Mouse (Mus musculus) olfactory bulb, adult 2 months (tissue): ENCODE results near the gene Dpep3. TPM values are rescaled to one million over a fixed set of nuclear protein-coding genes. Genes with fewer than 3 reads are reported as not detected.

Experiments used
- H3K27ac ChIP-seq: fragments of 200-500 bp; 2 replicates; pipeline ENCODE4 v1.5.1; 2012; ENCODE audit warnings: low read depth, low read length; ENCODE audit not compliant: insufficient read depth
- H3K4me1 ChIP-seq: fragments of 200-500 bp; 2 replicates; pipeline ENCODE4 v1.6.1; 2012; ENCODE audit warnings: low read length; ENCODE audit not compliant: control insufficient read depth, insufficient read depth
- H3K4me3 ChIP-seq: fragments of 200-500 bp; 2 replicates; pipeline ENCODE4 v1.5.1; 2012; ENCODE audit warnings: mild to moderate bottlenecking, low read depth, low read length, moderate library complexity; ENCODE audit not compliant: insufficient read depth
- CTCF ChIP-seq: fragments of 200-500 bp; IDR thresholded peaks from 2 replicates; pipeline ENCODE4 v1.5.1; 2012; ENCODE audit warnings: low read depth, mild to moderate bottlenecking, low read length, moderate library complexity; ENCODE audit not compliant: insufficient read depth
- POLR2A ChIP-seq: fragments of 200-500 bp; IDR thresholded peaks from 2 replicates; pipeline ENCODE4 v1.6.1; 2012; ENCODE audit warnings: mild to moderate bottlenecking, low read depth, low read length, moderate library complexity; ENCODE audit not compliant: insufficient read depth
- WGBS: fragments of 180-500 bp; shearing (Covaris S2); methylation state at CpG from one replicate; pipeline ENCODE4 v1.1.7; 2018; 5-methylcytosine and 5-hydroxymethylcytosine counted together
- polyA plus RNA-seq: library from polyadenylated mRNA; stranded (reverse); fragments of >200 nt; gene quantifications from 2 replicates; pipeline ENCODE4 v1.2.4, GENCODE M21; 2012; ENCODE audit warnings: low replicate concordance; ENCODE audit not compliant: missing spikeins, insufficient read depth, insufficient read length

Gene Dpep3
- polyA plus RNA-seq, 1 experiment, result not detected

DNA sequence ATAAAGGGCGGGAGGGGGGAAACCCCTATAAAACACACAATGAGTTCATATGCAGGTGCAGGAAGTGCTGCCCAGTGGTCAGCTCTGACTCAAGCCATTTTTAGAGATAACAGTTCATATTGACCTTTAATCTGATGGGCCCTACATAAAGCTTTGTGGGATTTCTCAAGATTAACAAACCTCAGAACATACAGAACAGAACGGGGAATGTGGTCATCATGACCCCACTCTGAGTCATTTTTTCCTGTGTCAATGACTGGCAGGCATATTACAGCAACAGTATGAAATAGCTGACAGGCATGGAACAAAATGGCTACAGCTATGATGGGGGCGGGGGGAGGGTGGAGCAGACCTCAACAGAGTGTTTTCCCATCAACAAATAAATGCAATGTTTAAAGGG is 27.9 kb upstream of the Dpep3 start:
- Histone ChIP-seq H3K4me1 (peaks cover 12% of the 10 kb centered on the region), H3K27ac (no peak overlapping the region), H3K4me3 (no peak overlapping the region)
- TF ChIP-seq CTCF, result no peak
- no peak for TF ChIP-seq POLR2A
- 76% methylated on average over 3 of the region's 3 CpGs for WGBS

DNA sequence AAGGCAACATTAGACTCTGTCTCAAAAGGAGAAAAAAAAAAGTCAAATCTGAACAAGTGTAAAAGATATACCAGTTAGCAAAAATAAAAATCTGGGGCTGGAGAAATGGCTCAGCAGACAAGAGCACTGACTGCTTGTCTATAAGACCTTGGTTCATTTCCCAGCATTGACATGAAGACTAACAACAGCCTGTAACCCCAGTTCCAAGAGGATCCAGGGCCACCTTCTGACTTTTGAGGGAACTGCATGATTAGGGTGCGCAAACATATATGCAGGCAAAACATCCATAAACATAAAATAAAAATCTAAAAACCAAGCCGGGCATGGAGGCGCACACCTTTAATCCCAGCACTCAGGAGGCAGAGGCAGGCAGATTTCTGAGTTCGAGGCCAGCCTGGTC is 27.2 kb upstream of the Dpep3 start:
- WGBS, result 96% methylated on average over 4 of the region's 4 CpGs
- no peak for TF ChIP-seq CTCF
- TF ChIP-seq POLR2A, result no peak
- H3K4me1 ChIP-seq, result peaks cover 12% of the 10 kb centered on the region

DNA sequence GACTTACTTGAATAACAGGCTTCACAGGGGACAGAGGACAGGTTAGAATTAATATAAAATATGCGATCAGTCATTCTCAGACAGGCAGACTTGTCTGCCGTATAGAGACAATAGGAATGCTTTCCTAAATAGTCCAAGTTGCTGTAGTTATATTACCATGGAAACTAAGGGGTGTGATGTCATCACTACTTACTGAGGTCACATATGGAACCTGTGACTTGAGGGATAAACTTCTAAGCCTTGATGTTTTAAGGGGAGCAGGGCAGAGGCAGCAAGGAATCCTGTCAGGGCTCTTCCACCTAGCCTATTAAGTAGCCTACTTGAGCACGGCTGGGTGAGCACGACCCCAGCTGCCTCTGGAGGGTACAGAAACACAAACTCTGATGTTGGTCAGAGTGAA is 26.6 kb upstream of the Dpep3 start, which contains the start of gene Dpep2nb:
Gene Dpep2nb, minus strand, starts transcription at position 101 of the 400 bp plus-strand sequence.
- H3K4me1 ChIP-seq, result peaks cover 12% of the 10 kb centered on the region
- TF ChIP-seq POLR2A (no peak), CTCF (no peak)
- no peak within 1 kb of the TSS for H3K27ac ChIP-seq
- H3K4me3 ChIP-seq, result no peak within 1 kb of the TSS
- WGBS, result 73% methylated on average over 4 of the region's 4 CpGs

More for the DNA sequence above, 27.2 kb upstream of the Dpep3 start:
- no peak overlapping the region for H3K27ac ChIP-seq
- H3K4me3 ChIP-seq, result no peak overlapping the region

DNA sequence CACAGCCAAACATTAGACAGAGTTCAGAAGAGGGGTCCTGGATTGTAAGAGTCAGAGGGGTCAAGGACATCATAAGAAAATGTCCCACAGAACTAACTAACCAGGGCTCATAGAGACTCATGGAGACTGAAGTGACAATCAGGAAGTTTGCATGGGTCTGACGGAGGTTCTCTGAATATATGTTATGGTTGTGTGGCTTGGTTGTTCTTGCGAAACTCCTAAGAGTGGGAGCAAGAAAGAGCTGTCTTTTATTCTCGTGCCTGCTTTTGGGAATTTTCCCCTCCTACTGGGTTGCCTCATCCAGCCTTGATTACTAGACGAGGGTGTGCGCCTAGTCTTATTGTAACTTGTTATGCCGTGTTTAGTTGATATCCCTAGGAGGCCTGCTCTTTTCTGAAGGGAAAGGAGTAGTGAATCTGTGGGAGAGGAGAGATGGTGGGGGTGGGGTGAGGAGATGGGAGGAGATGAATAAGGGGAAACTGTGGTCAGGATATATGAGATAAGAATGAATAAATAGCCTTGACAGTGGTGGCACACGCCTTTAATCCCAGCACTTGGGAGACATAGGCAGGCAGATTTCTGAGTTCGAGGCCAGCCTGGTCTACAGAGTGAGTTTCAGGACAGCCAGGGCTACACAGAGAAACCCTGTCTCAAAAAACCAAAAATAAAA is 25.4 kb upstream of the Dpep3 start:
- Histone ChIP-seq H3K4me3 (no peak overlapping the region), H3K27ac (no peak overlapping the region), H3K4me1 (peaks cover 1% of the 10 kb centered on the region)
- TF ChIP-seq POLR2A (no peak), CTCF (no peak)
- 64% methylated on average over 8 of the region's 8 CpGs for WGBS

DNA sequence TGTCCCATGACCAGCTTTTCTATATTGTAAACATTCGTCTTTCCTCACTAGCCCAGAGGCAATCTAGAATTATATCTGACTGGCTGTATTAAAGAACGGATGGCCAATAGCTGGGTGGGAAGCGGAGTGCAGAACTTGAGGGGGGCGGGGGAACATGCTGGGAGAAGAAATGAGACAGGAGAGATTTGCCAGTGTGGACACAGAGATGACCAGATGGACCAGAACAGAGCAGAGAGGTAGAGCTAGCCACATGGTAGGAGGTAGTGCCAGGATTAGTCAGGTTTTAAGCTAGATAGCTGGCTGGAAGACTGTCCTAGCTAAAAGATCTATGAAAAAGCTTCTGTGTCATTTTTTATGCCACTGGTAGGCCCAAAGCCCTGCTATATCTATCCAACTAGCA is 22.7 kb upstream of the Dpep3 start:
- Histone ChIP-seq H3K4me1 (no peaks in the 10 kb centered on the region), H3K4me3 (no peak overlapping the region), H3K27ac (no peak overlapping the region)
- TF ChIP-seq POLR2A (no peak), CTCF (no peak)
- 81% methylated on average over 4 of the region's 4 CpGs for WGBS

DNA sequence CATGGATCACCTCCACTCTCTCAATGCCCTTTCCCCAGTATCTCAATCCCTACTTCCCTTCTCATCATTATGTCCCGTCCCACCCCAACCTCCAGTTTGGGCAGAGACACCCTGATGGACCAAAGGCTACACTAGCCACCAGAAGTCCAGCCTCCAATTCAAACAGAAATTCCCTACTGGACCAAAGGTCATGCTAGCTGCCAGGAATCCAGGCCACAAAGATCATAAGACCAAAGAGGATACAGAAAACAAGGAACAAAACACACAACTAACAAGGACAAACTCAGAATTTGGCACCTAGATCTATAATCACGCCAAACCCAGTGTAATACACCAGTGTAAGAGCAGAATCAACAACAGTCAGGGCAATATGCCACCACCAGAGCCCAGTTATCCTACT is 19.7 kb upstream of the Dpep3 start:
- no peak for TF ChIP-seq POLR2A
- no peak for TF ChIP-seq CTCF
- no peak overlapping the region for H3K4me3 ChIP-seq
- 82% methylated on average over 2 of the region's 2 CpGs for WGBS

DNA sequence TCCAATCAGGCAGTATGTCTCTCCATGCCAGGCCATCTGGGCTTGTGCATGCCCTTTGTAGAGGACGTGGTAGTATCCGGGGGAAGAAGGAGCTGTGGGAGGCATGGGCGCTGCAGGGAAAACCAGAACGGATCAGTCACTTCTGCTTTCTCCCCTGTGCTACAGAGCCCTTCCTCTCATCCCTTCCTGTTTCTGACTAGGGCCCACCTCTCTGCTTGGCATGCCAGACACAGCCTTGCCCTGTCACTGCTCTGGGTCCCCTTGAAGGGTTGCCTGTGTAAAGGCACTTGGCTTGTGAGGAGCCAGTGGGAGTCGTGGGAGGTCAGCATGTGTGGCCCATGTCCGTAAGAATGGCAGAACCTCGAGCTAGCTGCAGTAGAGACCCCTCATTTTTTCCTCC is 17.1 kb upstream of the Dpep3 start:
- TF ChIP-seq CTCF, result no peak
- no peaks in the 10 kb centered on the region for H3K4me1 ChIP-seq
- WGBS, result 67% methylated on average over 7 of the region's 7 CpGs
- H3K27ac ChIP-seq, result no peak overlapping the region
- no peak overlapping the region for H3K4me3 ChIP-seq

More for the DNA sequence above, 19.7 kb upstream of the Dpep3 start:
- Histone ChIP-seq H3K4me1 (no peaks in the 10 kb centered on the region), H3K27ac (no peak overlapping the region)

DNA sequence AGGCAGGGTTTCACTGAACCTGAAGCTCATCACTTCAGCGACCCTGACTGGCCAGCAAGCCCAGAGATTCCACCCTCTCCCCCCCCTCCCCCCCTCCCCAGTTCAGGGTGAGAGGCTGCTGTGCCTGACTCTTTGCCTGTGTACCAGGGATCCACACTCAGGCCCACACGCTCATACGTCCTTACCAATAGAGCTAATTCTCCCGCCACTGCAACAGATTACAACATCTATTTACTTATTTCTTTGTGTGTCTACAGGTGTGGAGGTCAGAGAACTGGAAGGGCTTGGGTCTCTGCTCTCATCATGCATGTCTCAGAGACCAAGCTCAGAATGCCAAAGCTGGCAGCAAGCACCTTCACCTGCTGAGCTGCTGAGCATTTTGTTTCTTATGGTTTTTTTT is 14.0 kb upstream of the Dpep3 start:
- WGBS, result 51% methylated on average over 4 of the region's 4 CpGs
- H3K4me1 ChIP-seq, result peaks cover 3% of the 10 kb centered on the region
- no peak overlapping the region for H3K4me3 ChIP-seq
- TF ChIP-seq CTCF, result no peak
- no peak for TF ChIP-seq POLR2A
- H3K27ac ChIP-seq, result no peak overlapping the region

DNA sequence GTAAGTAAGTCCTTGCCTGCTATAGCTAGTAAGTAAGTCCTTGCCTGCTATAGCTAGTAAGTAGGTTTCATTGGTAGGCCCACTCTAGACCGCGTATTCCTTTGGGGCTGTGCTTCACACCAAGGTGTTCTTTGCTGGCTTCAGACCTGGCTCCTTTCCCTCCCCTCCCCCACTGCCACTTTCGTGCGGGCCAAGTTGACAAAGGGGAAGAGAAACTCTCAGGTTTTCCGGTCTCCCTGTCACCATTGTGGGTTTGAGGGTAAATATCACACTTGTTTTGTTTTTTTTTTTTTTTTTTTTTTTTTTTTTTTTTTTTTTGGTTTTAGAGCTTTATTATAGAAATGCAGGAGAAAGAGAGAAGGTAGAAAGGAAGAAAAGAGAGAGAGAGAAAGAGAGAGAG is 13.3 kb upstream of the Dpep3 start:
- Histone ChIP-seq H3K4me1 (peaks cover 3% of the 10 kb centered on the region), H3K27ac (no peak overlapping the region), H3K4me3 (no peak overlapping the region)
- 64% methylated on average over 5 of the region's 5 CpGs for WGBS
- no peak for TF ChIP-seq POLR2A
- TF ChIP-seq CTCF, result no peak
